Mouse (Mus musculus) liver, postnatal 0 days (tissue): ENCODE data around the gene H3f3b. TPM values are rescaled to one million over a fixed set of nuclear protein-coding genes. Genes with fewer than 3 reads are reported as not detected.

Source experiments
- ATAC-seq: fragments of 200-750 bp; cut with Nextera tagmentation; 2 replicates; pipeline ENCODE4 v1.8.0; 2017; ENCODE audit warnings: mild to moderate bottlenecking, moderate library complexity
- DNase-seq: peaks from one replicate; pipeline ENCODE4 v3.0.0-alpha.2; 2016
- H3K27ac ChIP-seq: fragments of 300-500 bp; sonication (generic); 2 replicates; pipeline ENCODE4 v1.5.1; 2014; ENCODE audit warnings: antibody characterized with exemption, moderate library complexity, mild to moderate bottlenecking, low read depth
- H3K27me3 ChIP-seq: fragments of 300-500 bp; sonication (generic); 2 replicates; pipeline ENCODE4 v1.6.1; 2014; ENCODE audit warnings: low read length, control low read depth, mixed read lengths; ENCODE audit not compliant: insufficient read depth
- H3K36me3 ChIP-seq: fragments of 300-500 bp; sonication (generic); replicated peaks from 2 replicates; pipeline ENCODE4 v1.6.1; 2014; ENCODE audit warnings: mild to moderate bottlenecking, control low read depth, low read length, moderate library complexity, mixed read lengths; ENCODE audit not compliant: insufficient read depth
- H3K4me1 ChIP-seq: fragments of 300-500 bp; sonication (generic); 2 replicates; pipeline ENCODE4 v1.6.1; 2014; ENCODE audit warnings: antibody characterized with exemption, mild to moderate bottlenecking, control low read depth; ENCODE audit not compliant: insufficient read depth
- H3K4me2 ChIP-seq: fragments of 300-500 bp; sonication (generic); 2 replicates; pipeline ENCODE4 v1.6.1; 2014; ENCODE audit warnings: low read depth, mild to moderate bottlenecking, low read length, moderate library complexity, mixed read lengths
- H3K4me3 ChIP-seq: fragments of 300-500 bp; sonication (generic); 2 replicates; pipeline ENCODE4 v1.5.1; 2014; ENCODE audit warnings: low read depth, low read length
- H3K9ac ChIP-seq: fragments of 300-500 bp; sonication (generic); replicated peaks from 2 replicates; pipeline ENCODE4 v1.6.1; 2014; ENCODE audit warnings: mild to moderate bottlenecking, moderate library complexity
- H3K9me3 ChIP-seq: fragments of 300-500 bp; sonication (generic); 2 replicates; pipeline ENCODE4 v1.6.1; 2016; ENCODE audit warnings: mild to moderate bottlenecking, control low read depth, low read length, mixed read lengths
- CTCF ChIP-seq: sonication (generic); IDR thresholded peaks from 2 replicates; pipeline ENCODE4 v1.5.1; 2016; ENCODE audit warnings: antibody characterized with exemption, low read depth
- EP300 ChIP-seq: IDR thresholded peaks from 2 replicates; pipeline ENCODE4 v1.6.1; 2016; ENCODE audit warnings: antibody characterized with exemption, low read depth, mild to moderate bottlenecking
- WGBS: fragments of 180-500 bp; shearing (Covaris S2); extraction: QIAGEN DNeasy Blood & Tissue Kit; methylation state at CpG from one replicate; pipeline ENCODE4 v1.1.7; 2014; ENCODE audit not compliant: insufficient replicate concordance; 5-methylcytosine and 5-hydroxymethylcytosine counted together
- polyA plus RNA-seq: library from polyadenylated mRNA; unstranded; fragments of >200 nt; fragmentation: Nextera tagmentation; extraction: Ambion mirVana; gene quantifications from 2 replicates; pipeline ENCODE4 v1.2.1, GENCODE M21; 2015

Gene H3f3b
- polyA plus RNA-seq, 1 experiment from 2014 or later = 656 TPM

DNA sequence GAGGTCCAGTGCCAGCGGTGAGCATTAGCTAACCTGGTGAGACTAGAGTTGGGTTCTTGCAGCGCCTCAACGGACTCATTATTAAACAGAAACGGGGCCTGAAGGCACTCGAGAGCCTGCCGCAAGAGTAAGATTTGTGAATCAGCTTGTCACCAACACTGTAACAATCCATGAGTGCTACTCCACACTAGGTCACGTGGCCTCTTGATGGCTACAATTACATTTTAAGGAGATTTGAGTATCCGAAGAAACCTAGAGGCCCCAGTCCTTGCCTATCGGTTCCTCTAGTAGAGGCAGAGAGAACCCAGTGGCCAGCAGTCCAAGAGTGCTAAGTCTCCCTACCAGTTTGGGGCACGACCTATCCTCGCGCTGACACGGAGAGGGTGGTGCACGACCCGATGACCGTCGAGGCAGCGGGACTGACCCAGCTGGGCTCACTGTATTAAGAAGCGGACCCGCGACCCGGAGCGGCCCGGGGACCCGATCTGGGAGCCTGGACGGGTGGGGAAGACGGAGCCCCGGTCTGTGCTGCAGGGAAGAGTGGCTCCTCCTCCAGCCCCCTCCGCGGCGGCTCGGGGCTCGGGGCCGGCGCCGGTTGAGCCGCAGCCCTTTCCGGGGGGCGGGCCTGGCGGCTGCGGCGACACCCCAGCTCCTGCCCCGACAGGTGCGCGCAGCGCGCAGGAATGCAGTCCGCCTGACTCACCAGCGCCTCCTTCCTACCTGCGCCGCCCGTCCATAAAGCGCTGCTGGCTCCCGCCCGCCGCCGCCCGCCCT, 53.3 kb downstream of the H3f3b start, which contains the start of gene Itgb4:
Gene Itgb4 (plus strand): TSS at position 401 of the 774 bp plus-strand sequence.
- no peaks in the 10 kb centered on the region for H3K36me3 ChIP-seq
- H3K4me1 ChIP-seq = peaks cover 13% of the 10 kb centered on the region
- peak; percentile 73 for ATAC-seq
- H3K9ac ChIP-seq = peak within 1 kb of the TSS; percentile 46; the same call in 1 of the 2 replicates
- H3K9me3 ChIP-seq = no peaks in the 10 kb centered on the region
- peak within 1 kb of the TSS; percentile 79 for H3K4me2 ChIP-seq
- TF ChIP-seq CTCF (peak; percentile 34), EP300 (no peak)
- DNase-seq = peak; percentile 57
- 13% methylated on average over 44 of the region's 58 CpGs for WGBS
- peaks cover 31% of the 10 kb centered on the region for H3K27me3 ChIP-seq
- H3K27ac ChIP-seq = no peak within 1 kb of the TSS
- H3K4me3 ChIP-seq = peak within 1 kb of the TSS; percentile 51

Other genes starting within 250 kb of the H3f3b start
- 3.2 and 3.3 TPM in 2 replicates for gene Caskin2, start 214.3 kb downstream of the H3f3b start, polyA plus RNA-seq
- gene Tsen54, start 213.2 kb downstream of the H3f3b start, polyA plus RNA-seq = 7.7 and 8.8 TPM in 2 replicates
- gene Llgl2, start 203.9 kb downstream of the H3f3b start, polyA plus RNA-seq = 15.1 and 20.9 TPM in 2 replicates
- 2.4 and 2.7 TPM in 2 replicates for gene Myo15b, start 169.6 kb downstream of the H3f3b start, polyA plus RNA-seq
- gene Smim5, start 128.0 kb downstream of the H3f3b start, polyA plus RNA-seq = 16.8 and 21.5 TPM in 2 replicates
- 1.9 TPM in 2 replicates for gene Smim6, start 115.9 kb downstream of the H3f3b start, polyA plus RNA-seq
- gene Sap30bp, start 94.7 kb downstream of the H3f3b start, polyA plus RNA-seq = 12.7 and 15.4 TPM in 2 replicates
- 4.2 and 6.1 TPM in 2 replicates for gene Recql5, start 94.5 kb downstream of the H3f3b start, polyA plus RNA-seq
- gene Itgb4, start 53.3 kb downstream of the H3f3b start, polyA plus RNA-seq = 0.21 and 0.34 TPM in 2 replicates
- 317 and 319 TPM in 2 replicates for gene Galk1, start 15.2 kb downstream of the H3f3b start, polyA plus RNA-seq
- 3.9 and 5.1 TPM in 2 replicates for gene Unk, start 2.4 kb upstream of the H3f3b start, polyA plus RNA-seq
- gene Unc13d, start 50.0 kb upstream of the H3f3b start, polyA plus RNA-seq = 6.1 and 6.9 TPM in 2 replicates
- 63.3 and 65.0 TPM in 2 replicates for gene Wbp2, start 59.0 kb upstream of the H3f3b start, polyA plus RNA-seq
- gene Trim47, start 99.2 kb upstream of the H3f3b start, polyA plus RNA-seq = 5.7 and 7.4 TPM in 2 replicates
- 1.1 and 1.2 TPM in 2 replicates for gene Trim65, start 103.2 kb upstream of the H3f3b start, polyA plus RNA-seq
- gene Mrpl38, start 110.9 kb upstream of the H3f3b start, polyA plus RNA-seq = 43.9 and 44.0 TPM in 2 replicates
- gene Fbf1, start 140.2 kb upstream of the H3f3b start, polyA plus RNA-seq = 2.2 and 2.3 TPM in 2 replicates
- 20.7 and 22.8 TPM in 2 replicates for gene Ten1, start 170.9 kb upstream of the H3f3b start, polyA plus RNA-seq
- gene Acox1, start 171.1 kb upstream of the H3f3b start, polyA plus RNA-seq = 258 and 304 TPM in 2 replicates
- 0.06 and 0.07 TPM in 2 replicates for gene Evpl, start 210.1 kb upstream of the H3f3b start, polyA plus RNA-seq
- gene Srp68, start 246.3 kb upstream of the H3f3b start, polyA plus RNA-seq = 20.9 and 23.8 TPM in 2 replicates